In the genomic region with DNA sequence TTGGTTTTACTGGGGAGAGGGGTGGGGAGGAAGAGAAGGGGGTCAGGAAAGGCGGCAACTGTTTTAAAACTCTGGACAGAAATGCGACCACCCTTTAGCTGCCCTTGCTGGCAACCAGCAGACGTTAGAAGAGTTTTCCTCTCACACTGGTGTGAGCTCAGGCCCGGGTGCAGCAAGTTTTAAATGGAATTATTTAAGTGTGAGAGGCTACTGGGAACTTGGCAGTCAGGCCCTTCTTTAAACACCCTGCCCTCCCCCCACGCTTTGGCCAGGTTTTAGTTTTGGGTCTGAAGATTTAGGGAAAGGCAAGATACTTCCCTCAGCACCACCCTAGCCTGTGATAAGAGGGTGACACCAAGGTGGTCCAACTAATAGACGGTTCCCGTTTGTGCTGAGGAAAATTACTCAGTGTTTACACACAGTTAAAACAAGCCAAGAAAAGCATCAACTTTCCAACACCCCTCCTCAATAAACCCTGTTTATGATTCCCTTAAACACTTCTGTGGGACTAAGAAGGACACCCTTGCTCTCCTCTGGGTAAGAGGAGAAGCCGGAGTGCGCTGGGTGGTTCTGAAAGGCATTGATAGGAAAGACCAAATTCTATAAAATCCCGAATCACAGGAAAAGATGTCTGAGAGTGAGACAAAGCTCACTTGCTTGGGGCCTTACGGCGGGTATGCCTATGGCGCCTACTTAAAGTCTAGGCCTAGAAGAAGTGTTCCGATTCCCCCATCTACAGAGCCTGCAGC, we compare ENCODE assay signal across 10 mouse cellular contexts. TPM values are rescaled to one million over a fixed set of nuclear protein-coding genes. Genes with fewer than 3 reads are reported as not detected.
DNase-seq lines count a peak whose midpoint lies in the region; ATAC-seq and TF ChIP-seq lines count a peak whose summit lies in the region.
"Had no signal": no experiment of that assay in that cellular context is flagged by ENCODE, and none has a peak within 500 bp of the region (broad histone marks: within the 10 kb centered on the region; RNA-seq: fewer than 3 reads in every experiment).

No protein-coding gene starts in this region.

- WGBS in hindbrain, embryonic 11.5 days = 10% methylated on average over 14 of the region's 14 CpGs
- 13% methylated on average over 14 of the region's 14 CpGs for WGBS in midbrain, embryonic 16.5 days
- WGBS in stomach, postnatal 0 days = 18% methylated on average over 14 of the region's 14 CpGs

- intact Hi-C loops in gastrocnemius, postnatal 36 days (cut with DNase I) = no loop called here

- H3K27ac ChIP-seq in layer of hippocampus, adult 2 months = peak overlapping the region; percentile 93
- peak overlapping the region; percentile 96 for H3K27ac ChIP-seq in hindbrain, embryonic 11.5 days (ENCODE audit: low read depth, low read length)
- H3K27ac ChIP-seq in midbrain, embryonic 16.5 days (ENCODE audit: low read length) = peak overlapping the region; percentile 91
- H3K27ac ChIP-seq in stomach, postnatal 0 days (replicated peaks) = peak overlapping the region; percentile 53
- H3K27ac ChIP-seq: limb, embryonic 15.5 days had no signal

- no peaks in the 10 kb centered on the region for H3K9me3 ChIP-seq in hindbrain, embryonic 11.5 days (ENCODE audit: control insufficient read depth, low read length)
- H3K9me3 ChIP-seq in midbrain, embryonic 16.5 days (replicated peaks; ENCODE audit: control insufficient read depth, low read length, poor library complexity, severe bottlenecking) = no peaks in the 10 kb centered on the region
- no peaks in the 10 kb centered on the region for H3K9me3 ChIP-seq in stomach, postnatal 0 days (ENCODE audit: control insufficient read depth, low read length)
- H3K9me3 ChIP-seq: limb, embryonic 15.5 days had no signal

- no peak overlapping the region; the same call in 1 of the 2 replicates for H3K4me3 ChIP-seq in layer of hippocampus, adult 2 months
- H3K4me3 ChIP-seq in hindbrain, embryonic 11.5 days (ENCODE audit: low read depth, low read length) = no peak overlapping the region
- H3K4me3 ChIP-seq in midbrain, embryonic 16.5 days (ENCODE audit: low read depth, low read length) = peak overlapping the region; percentile 3; the same call in 1 of the 2 replicates
- H3K4me3 ChIP-seq in stomach, postnatal 0 days (ENCODE audit: low read depth, low read length) = no peak overlapping the region
- H3K4me3 ChIP-seq: limb, embryonic 15.5 days had no signal

- peaks cover 7% of the 10 kb centered on the region for H3K4me1 ChIP-seq in hindbrain, embryonic 11.5 days (replicated peaks; ENCODE audit: control insufficient read depth, insufficient read depth, low read length)
- peaks cover 18% of the 10 kb centered on the region for H3K4me1 ChIP-seq in midbrain, embryonic 16.5 days (ENCODE audit: control insufficient read depth, insufficient read depth, low read length)
- H3K4me1 ChIP-seq in stomach, postnatal 0 days (replicated peaks; ENCODE audit: control insufficient read depth, insufficient read depth) = no peaks in the 10 kb centered on the region

- H3K9ac ChIP-seq in hindbrain, embryonic 11.5 days (ENCODE audit: low read depth, low read length) = peak overlapping the region; percentile 31
- H3K9ac ChIP-seq in midbrain, embryonic 16.5 days (ENCODE audit: low read depth, low read length) = peak overlapping the region; percentile 39; the same call in 1 of the 2 replicates
- no peak overlapping the region for H3K9ac ChIP-seq in stomach, postnatal 0 days (ENCODE audit: low read length)
- H3K9ac ChIP-seq: limb, embryonic 15.5 days had no signal

- peaks cover 16% of the 10 kb centered on the region for H3K27me3 ChIP-seq in hindbrain, embryonic 11.5 days (ENCODE audit: control insufficient read depth, insufficient read depth, low read length)
- H3K27me3 ChIP-seq in midbrain, embryonic 16.5 days (ENCODE audit: control insufficient read depth, insufficient read depth, low read depth, low read length) = peaks cover 18% of the 10 kb centered on the region
- H3K27me3 ChIP-seq in stomach, postnatal 0 days (ENCODE audit: control insufficient read depth, insufficient read depth, low read length) = peaks cover 12% of the 10 kb centered on the region; the same call in 1 of the 2 replicates

- ATAC-seq in hindbrain, embryonic 11.5 days (ENCODE audit: low FRiP score) = no peak
- ATAC-seq in midbrain, embryonic 16.5 days = no peak
- no peak for ATAC-seq in stomach, postnatal 0 days (ENCODE audit: low FRiP score, low TSS enrichment)
- ATAC-seq in megakaryocyte-erythroid progenitor cell, adult 5-6 weeks (replicated peaks; ENCODE audit: low FRiP score, low TSS enrichment, poor library complexity, severe bottlenecking) = no peak

- H3K36me3 ChIP-seq in hindbrain, embryonic 11.5 days (ENCODE audit: control insufficient read depth, insufficient read depth, low read length) = no peaks in the 10 kb centered on the region
- H3K36me3 ChIP-seq in midbrain, embryonic 16.5 days (ENCODE audit: control insufficient read depth, insufficient read depth, low read length) = no peaks in the 10 kb centered on the region
- H3K36me3 ChIP-seq in stomach, postnatal 0 days (ENCODE audit: control insufficient read depth, insufficient read depth, low read length) = no peaks in the 10 kb centered on the region
- H3K36me3 ChIP-seq: limb, embryonic 15.5 days had no signal

- peak overlapping the region; percentile 78 for H3K4me2 ChIP-seq in hindbrain, embryonic 11.5 days (replicated peaks; ENCODE audit: low read depth, low read length)
- H3K4me2 ChIP-seq in midbrain, embryonic 16.5 days (ENCODE audit: low read length) = peak overlapping the region; percentile 33
- H3K4me2 ChIP-seq in stomach, postnatal 0 days (replicated peaks; ENCODE audit: low read depth) = no peak overlapping the region
- H3K4me2 ChIP-seq: limb, embryonic 15.5 days had no signal

- no peak for TF ChIP-seq EP300 in stomach, postnatal 0 days (optimal IDR thresholded peaks at IDR 0.05)

- DNase-seq in layer of hippocampus, adult 2 months (ENCODE audit: low spot score in 2 of 2) = no peak
- DNase-seq in layer of hippocampus, adult 8-10 months (ENCODE audit: low spot score in 2 of 2) = no peak
- no peak for DNase-seq in hindbrain, embryonic 11.5 days (ENCODE audit: low spot score)
- no peak for DNase-seq in stomach, postnatal 0 days (ENCODE audit: low spot score)
- DNase-seq in gastrocnemius, postnatal 36 days = no peak
- DNase-seq in cerebellum, adult 18-20 months = no peak
- DNase-seq: kidney, adult 9 months had no signal

- TF ChIP-seq CTCF in layer of hippocampus, adult 2 months (conservative IDR thresholded peaks at IDR 0.05) = no peak
- TF ChIP-seq CTCF in stomach, postnatal 0 days (IDR thresholded peaks at IDR 0.05; ENCODE audit: low read depth) = no peak

RNA-seq across cellular contexts. Expression of a gene that starts 10.5 kb away (rescaled TPM):
- total RNA-seq in layer of hippocampus, adult 2 months (2021) = 10 to 100 TPM; 41.1 to 45.9 TPM
- 10 to 100 TPM; 38.6 to 47.2 (median 43.5) TPM for total RNA-seq in layer of hippocampus, adult 8-10 months (2022)
- polyA plus RNA-seq in hindbrain, embryonic 11.5 days (2014; fragmentation: Nextera tagmentation; extraction: Ambion mirVana) = 25.1 and 36.7 TPM in 2 replicates
- polyA plus RNA-seq in midbrain, embryonic 16.5 days (2015; fragmentation: Nextera tagmentation; extraction: Ambion mirVana) = 14.3 and 22.2 TPM in 2 replicates
- polyA plus RNA-seq in stomach, postnatal 0 days (2015; fragmentation: Nextera tagmentation; extraction: Ambion mirVana) = 11.6 and 14.7 TPM in 2 replicates
- total RNA-seq in gastrocnemius, postnatal 36 days (2021) = not detected
- total RNA-seq in megakaryocyte-erythroid progenitor cell, adult 5-6 weeks (2014; fragmentation: Nextera tagmentation) = not detected in 2 replicates
- not detected in 2 replicates for total RNA-seq in megakaryocyte-erythroid progenitor cell, adult 5-6 weeks (2017)

Comparison
In these comparisons a context has a peak if more than half of its experiments do, and no peak if none do; other contexts are left out.
1. RNA of a gene that starts 10.5 kb away (total RNA-seq): 41.1 to 45.9 TPM in layer of hippocampus, adult 2 months and 38.6 to 47.2 TPM in layer of hippocampus, adult 8-10 months; not detected in gastrocnemius, postnatal 36 days and not detected in megakaryocyte-erythroid progenitor cell, adult 5-6 weeks; every median in the first group is over 10 times any median in the second.
2. Peak in every context shown above with its lines, with median percentiles within 50 percentile points of each other: H3K27ac ChIP-seq.